Mouse (Mus musculus) limb, embryonic 14.5 days (tissue): ENCODE measurements around the gene Dis3l2. TPM values are rescaled to one million over a fixed set of nuclear protein-coding genes. Genes with fewer than 3 reads are reported as not detected.
A peak's percentile ranks its signal among the peaks of the same experiment; 100 is the strongest.

Experiments
- ATAC-seq: fragments of 200-750 bp; cut with Nextera tagmentation; 2 replicates; pipeline ENCODE4 v1.8.0; 2017; ENCODE audit warnings: low read depth, moderate number of reproducible peaks, moderate TSS enrichment; ENCODE audit not compliant: low FRiP score
- DNase-seq: peaks from one replicate; pipeline ENCODE4 v3.0.0-alpha.2; 2015; ENCODE audit warnings: low spot score
- H3K27ac ChIP-seq: fragments of 300-500 bp; sonication (generic); replicated peaks from 2 replicates; pipeline ENCODE4 v1.5.1; 2014; ENCODE audit warnings: low read depth, mild to moderate bottlenecking, low read length, moderate library complexity, mixed read lengths
- H3K27me3 ChIP-seq: fragments of 300-500 bp; sonication (generic); 2 replicates; pipeline ENCODE4 v1.6.1; 2014; ENCODE audit warnings: low read length, mixed read lengths; ENCODE audit not compliant: control insufficient read depth, insufficient read depth
- H3K36me3 ChIP-seq: fragments of 300-500 bp; sonication (generic); 2 replicates; pipeline ENCODE4 v1.6.1; 2014; ENCODE audit warnings: mild to moderate bottlenecking, low read length, moderate library complexity, mixed read lengths; ENCODE audit not compliant: control insufficient read depth, insufficient read depth
- H3K4me1 ChIP-seq: fragments of 300-500 bp; sonication (generic); 2 replicates; pipeline ENCODE4 v1.6.1; 2014; ENCODE audit warnings: antibody characterized with exemption, low read length, mixed read lengths; ENCODE audit not compliant: control insufficient read depth, insufficient read depth
- H3K4me2 ChIP-seq: fragments of 300-500 bp; sonication (generic); replicated peaks from 2 replicates; pipeline ENCODE4 v1.6.1; 2014; ENCODE audit warnings: low read depth, mild to moderate bottlenecking, low read length, moderate library complexity; ENCODE audit not compliant: severe bottlenecking
- H3K4me3 ChIP-seq: fragments of 300-500 bp; sonication (generic); replicated peaks from 2 replicates; pipeline ENCODE4 v1.5.1; 2014; ENCODE audit warnings: low read length
- H3K9ac ChIP-seq: fragments of 300-500 bp; sonication (generic); 2 replicates; pipeline ENCODE4 v1.6.1; 2014; ENCODE audit warnings: mild to moderate bottlenecking, low read depth, low read length, moderate library complexity; ENCODE audit not compliant: severe bottlenecking
- H3K9me3 ChIP-seq: fragments of 300-500 bp; sonication (generic); 2 replicates; pipeline ENCODE4 v1.6.1; 2016; ENCODE audit warnings: low read length; ENCODE audit not compliant: control insufficient read depth
- POLR2A ChIP-seq: fragments of 200-500 bp; IDR thresholded peaks from 2 replicates; pipeline ENCODE4 v1.8.0; 2012; ENCODE audit warnings: inconsistent platforms, mild to moderate bottlenecking, moderate library complexity, borderline replicate concordance; ENCODE audit not compliant: insufficient read depth, insufficient read length; ENCODE audit errors: extremely low read depth
- WGBS: fragments of 180-500 bp; shearing (Covaris S2); extraction: QIAGEN DNeasy Blood & Tissue Kit; methylation state at CpG from one replicate; pipeline ENCODE4 v1.1.7; 2014; 5-methylcytosine and 5-hydroxymethylcytosine counted together
- polyA plus RNA-seq, 2 experiments: library from polyadenylated mRNA; depleted of rRNA in 1 of 2; stranded (reverse) in 1 of 2; unstranded in 1 of 2; fragments of >200 nt; fragmentation: Nextera tagmentation in 1 of 2; extraction: Ambion mirVana in 1 of 2; gene quantifications; 2 replicates each; pipeline versions ENCODE4 v1.2.1 to v1.2.3; 2012 to 2014

Dis3l2 gene
- polyA plus RNA-seq, 2 experiments, result 22.2 to 24.4 TPM

GRCm38 (mm10) chr1:86932810-86933209 is 229.2 kb downstream of the Dis3l2 start:
- H3K36me3 ChIP-seq, result peaks cover 6% of the 10 kb centered on the region
- no peaks in the 10 kb centered on the region for H3K4me1 ChIP-seq
- DNase-seq (no peak), ATAC-seq (no peak)
- no peak for TF ChIP-seq POLR2A
- H3K27ac ChIP-seq, result no peak overlapping the region
- no peak overlapping the region for H3K4me3 ChIP-seq
- no peaks in the 10 kb centered on the region for H3K27me3 ChIP-seq
- no peak overlapping the region for H3K4me2 ChIP-seq
- WGBS, result 77% methylated on average over 4 of the region's 4 CpGs
- no peaks in the 10 kb centered on the region for H3K9me3 ChIP-seq
- no peak overlapping the region for H3K9ac ChIP-seq

- Histone ChIP-seq H3K4me2 (no peak overlapping the region), H3K27me3 (no peaks in the 10 kb centered on the region), H3K9ac (no peak overlapping the region), H3K27ac (no peak overlapping the region), H3K4me1 (no peaks in the 10 kb centered on the region), H3K9me3 (no peaks in the 10 kb centered on the region), H3K4me3 (no peak overlapping the region), H3K36me3 (peaks cover 6% of the 10 kb centered on the region)
- ATAC-seq (no peak), DNase-seq (no peak)
- 82% methylated on average over 1 of the region's 1 CpGs for WGBS
- no peak for TF ChIP-seq POLR2A
Observed at GRCm38 (mm10) chr1:86933656-86934055, 230.0 kb downstream of the Dis3l2 start.

- H3K9me3 ChIP-seq, result no peaks in the 10 kb centered on the region
- H3K9ac ChIP-seq, result no peak overlapping the region
- ATAC-seq, result no peak
- TF ChIP-seq POLR2A, result no peak
- no peak for DNase-seq
- H3K4me1 ChIP-seq, result no peaks in the 10 kb centered on the region
- no peak overlapping the region for H3K27ac ChIP-seq
- no peaks in the 10 kb centered on the region for H3K36me3 ChIP-seq
- H3K4me2 ChIP-seq, result no peak overlapping the region
- no peak overlapping the region for H3K4me3 ChIP-seq
- H3K27me3 ChIP-seq, result no peaks in the 10 kb centered on the region
- 88% methylated on average over 5 of the region's 5 CpGs for WGBS
Observed at GRCm38 (mm10) chr1:86951501-86952205, 248.0 kb downstream of the Dis3l2 start.

GRCm38 (mm10) chr1:86955801-86956200 is 252.2 kb downstream of the Dis3l2 start:
- Histone ChIP-seq H3K9ac (no peak overlapping the region), H3K4me1 (no peaks in the 10 kb centered on the region)

GRCm38 (mm10) chr1:86968261-86968964 is 264.8 kb downstream of the Dis3l2 start:
- no peaks in the 10 kb centered on the region for H3K9me3 ChIP-seq
- no peak overlapping the region for H3K9ac ChIP-seq
- WGBS, result 42% methylated on average over 6 of the region's 6 CpGs
- H3K36me3 ChIP-seq, result no peaks in the 10 kb centered on the region
- peak; percentile 22 for DNase-seq
- H3K4me1 ChIP-seq, result peaks cover 5% of the 10 kb centered on the region; the same call in 1 of the 2 replicates
- ATAC-seq, result no peak
- no peak overlapping the region for H3K27ac ChIP-seq
- H3K4me2 ChIP-seq, result no peak overlapping the region
- no peaks in the 10 kb centered on the region for H3K27me3 ChIP-seq
- TF ChIP-seq POLR2A, result no peak
- no peak overlapping the region for H3K4me3 ChIP-seq

More at GRCm38 (mm10) chr1:86955801-86956200, 252.2 kb downstream of the Dis3l2 start:
- H3K36me3 ChIP-seq, result peaks cover 9% of the 10 kb centered on the region; the same call in 1 of the 2 replicates
- ATAC-seq, result no peak
- H3K27me3 ChIP-seq, result no peaks in the 10 kb centered on the region
- no peak overlapping the region for H3K4me3 ChIP-seq
- DNase-seq, result no peak
- H3K4me2 ChIP-seq, result no peak overlapping the region
- no peaks in the 10 kb centered on the region for H3K9me3 ChIP-seq
- H3K27ac ChIP-seq, result no peak overlapping the region
- TF ChIP-seq POLR2A, result no peak
